Mouse (Mus musculus) olfactory bulb, adult 2 months (tissue): ENCODE measurements around the gene Srcin1. TPM values are rescaled to one million over a fixed set of nuclear protein-coding genes. Genes with fewer than 3 reads are reported as not detected.

Experiments
- H3K27ac ChIP-seq: fragments of 200-500 bp; 2 replicates; pipeline ENCODE4 v1.5.1; 2012; ENCODE audit warnings: low read depth, low read length; ENCODE audit not compliant: insufficient read depth
- H3K4me1 ChIP-seq: fragments of 200-500 bp; 2 replicates; pipeline ENCODE4 v1.6.1; 2012; ENCODE audit warnings: low read length; ENCODE audit not compliant: control insufficient read depth, insufficient read depth
- H3K4me3 ChIP-seq: fragments of 200-500 bp; 2 replicates; pipeline ENCODE4 v1.5.1; 2012; ENCODE audit warnings: mild to moderate bottlenecking, low read depth, low read length, moderate library complexity; ENCODE audit not compliant: insufficient read depth
- CTCF ChIP-seq: fragments of 200-500 bp; IDR thresholded peaks from 2 replicates; pipeline ENCODE4 v1.5.1; 2012; ENCODE audit warnings: low read depth, mild to moderate bottlenecking, low read length, moderate library complexity; ENCODE audit not compliant: insufficient read depth
- POLR2A ChIP-seq: fragments of 200-500 bp; IDR thresholded peaks from 2 replicates; pipeline ENCODE4 v1.6.1; 2012; ENCODE audit warnings: mild to moderate bottlenecking, low read depth, low read length, moderate library complexity; ENCODE audit not compliant: insufficient read depth
- WGBS: fragments of 180-500 bp; shearing (Covaris S2); methylation state at CpG from one replicate; pipeline ENCODE4 v1.1.7; 2018; 5-methylcytosine and 5-hydroxymethylcytosine counted together
- polyA plus RNA-seq: library from polyadenylated mRNA; stranded (reverse); fragments of >200 nt; gene quantifications from 2 replicates; pipeline ENCODE4 v1.2.4, GENCODE M21; 2012; ENCODE audit warnings: low replicate concordance; ENCODE audit not compliant: missing spikeins, insufficient read depth, insufficient read length

The Srcin1 gene
- not detected in 2 replicates for polyA plus RNA-seq

- Histone ChIP-seq H3K27ac (peak within 1 kb of the TSS; percentile 53; the same call in 1 of the 2 replicates), H3K4me1 (peaks cover 20% of the 10 kb centered on the region), H3K4me3 (peak within 1 kb of the TSS; percentile 89)
- TF ChIP-seq CTCF: no peak
- no peak for TF ChIP-seq POLR2A
- 31% methylated on average over 9 of the region's 9 CpGs for WGBS
Measured at GRCm38 (mm10) chr11:97576136-97576906, at the start of gene Srcin1. Srcin1 (minus strand) TSS chr11:97576186.

DNA sequence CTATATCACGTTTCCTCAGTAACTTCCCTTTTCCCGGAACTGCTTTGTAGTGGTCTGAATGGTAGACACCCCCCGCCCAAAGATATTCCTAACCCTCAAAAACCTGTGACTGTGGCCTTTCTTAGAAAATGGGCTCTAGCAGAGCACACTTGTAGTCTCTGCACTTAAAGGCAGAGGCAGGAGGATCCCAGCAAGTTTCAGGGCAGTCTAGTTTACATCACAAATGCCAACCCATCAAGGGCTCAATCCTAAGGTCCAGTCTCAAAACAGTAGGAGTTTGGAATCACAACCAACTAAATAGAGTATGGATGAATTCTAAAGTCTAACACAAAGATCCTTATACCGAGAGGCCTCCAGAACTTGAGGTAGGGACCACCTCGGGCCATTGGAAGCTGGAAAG is 49.6 kb upstream of the Srcin1 start:
- TF ChIP-seq POLR2A (no peak), CTCF (no peak)
- 91% methylated on average over 5 of the region's 5 CpGs for WGBS
- no peak overlapping the region for H3K4me3 ChIP-seq
- H3K4me1 ChIP-seq: peaks cover 23% of the 10 kb centered on the region
- H3K27ac ChIP-seq: no peak overlapping the region

DNA sequence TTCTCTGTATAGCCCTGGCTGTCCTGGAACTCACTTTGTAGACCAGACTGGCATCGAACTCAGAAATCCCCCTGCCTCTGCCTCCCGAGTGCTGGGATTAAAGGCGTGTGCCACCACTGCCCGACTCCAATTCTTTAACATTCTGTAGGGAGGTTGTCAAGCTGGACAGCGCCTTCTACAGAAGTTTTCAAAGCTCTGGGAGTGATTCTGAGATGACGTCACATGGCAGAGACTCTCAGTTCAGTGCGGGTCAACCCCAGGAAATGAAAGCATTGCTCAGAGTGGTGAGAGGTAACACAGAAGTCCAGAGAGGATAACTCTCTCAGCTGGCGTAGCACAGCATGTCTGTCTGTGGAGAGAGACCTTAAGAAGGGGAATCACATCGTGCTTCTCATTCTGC is 47.2 kb upstream of the Srcin1 start:
- Histone ChIP-seq H3K4me1 (peaks cover 12% of the 10 kb centered on the region), H3K27ac (no peak overlapping the region), H3K4me3 (no peak overlapping the region)
- 68% methylated on average over 9 of the region's 9 CpGs for WGBS
- no peak for TF ChIP-seq CTCF
- no peak for TF ChIP-seq POLR2A

- Histone ChIP-seq H3K27ac (no peak overlapping the region), H3K4me1 (peaks cover 6% of the 10 kb centered on the region), H3K4me3 (no peak overlapping the region)
- TF ChIP-seq CTCF (peak; percentile 73), POLR2A (no peak)
- 1% methylated on average over 6 of the region's 6 CpGs for WGBS
Measured at GRCm38 (mm10) chr11:97622440-97622839, 46.5 kb upstream of the Srcin1 start.

GRCm38 (mm10) chr11:97619391-97619795 is 43.4 kb upstream of the Srcin1 start:
- WGBS: 29% methylated on average over 5 of the region's 5 CpGs
- Histone ChIP-seq H3K4me3 (no peak overlapping the region), H3K27ac (no peak overlapping the region), H3K4me1 (peaks cover 11% of the 10 kb centered on the region)
- peak; percentile 53; the same call in 1 of the 2 replicates for TF ChIP-seq CTCF
- no peak for TF ChIP-seq POLR2A

DNA sequence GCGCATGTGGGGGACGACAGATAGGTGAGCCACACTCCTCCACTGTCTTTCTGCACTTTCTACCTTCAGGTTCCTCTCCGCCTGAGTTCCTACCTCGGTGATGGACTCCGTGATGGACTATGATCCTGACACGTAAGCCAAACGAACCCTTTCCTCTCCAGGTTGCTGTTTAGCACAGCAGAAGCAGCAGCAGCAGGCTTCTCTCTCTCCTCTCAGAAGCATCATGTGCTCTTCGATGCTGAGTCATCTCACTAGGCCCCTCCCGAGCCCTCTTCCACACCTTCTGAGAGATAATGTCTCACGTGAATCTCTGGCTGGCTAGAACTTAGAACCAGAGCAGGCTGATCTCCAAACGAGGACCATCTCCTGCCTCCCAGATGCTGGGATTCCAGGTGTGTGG is 42.4 kb upstream of the Srcin1 start:
- WGBS: 65% methylated on average over 11 of the region's 11 CpGs
- Histone ChIP-seq H3K4me1 (peaks cover 11% of the 10 kb centered on the region), H3K4me3 (no peak overlapping the region), H3K27ac (no peak overlapping the region)
- no peak for TF ChIP-seq POLR2A
- no peak for TF ChIP-seq CTCF

GRCm38 (mm10) chr11:97615276-97615675 is 39.3 kb upstream of the Srcin1 start:
- Histone ChIP-seq H3K4me3 (no peak overlapping the region), H3K4me1 (peaks cover 22% of the 10 kb centered on the region), H3K27ac (no peak overlapping the region)
- WGBS: 80% methylated on average over 4 of the region's 4 CpGs
- TF ChIP-seq POLR2A: no peak
- no peak for TF ChIP-seq CTCF

DNA sequence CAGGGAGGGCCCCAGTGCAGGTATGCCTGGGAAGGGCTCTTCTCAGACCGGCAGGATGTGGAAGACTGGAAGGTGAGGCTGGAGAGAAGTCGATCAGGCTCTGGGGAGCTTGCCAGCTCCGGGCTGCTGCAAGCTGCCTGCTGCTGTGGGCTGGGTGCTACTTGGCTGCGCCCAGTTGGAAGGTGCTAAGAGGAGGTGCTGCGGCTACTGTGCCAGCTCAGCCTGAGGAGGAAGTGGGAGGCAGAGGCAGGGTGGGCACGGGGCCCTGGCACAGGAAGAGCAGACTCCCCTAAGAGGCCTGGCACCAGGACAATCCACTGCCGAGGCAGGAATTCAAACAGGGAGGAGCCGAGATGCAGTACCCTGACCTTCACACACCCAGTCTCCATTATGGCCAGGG is 35.1 kb upstream of the Srcin1 start:
- no peak for TF ChIP-seq POLR2A
- TF ChIP-seq CTCF: no peak
- 32% methylated on average over 8 of the region's 8 CpGs for WGBS
- no peak overlapping the region for H3K27ac ChIP-seq

GRCm38 (mm10) chr11:97609743-97610142 is 33.8 kb upstream of the Srcin1 start:
- H3K4me3 ChIP-seq: no peak overlapping the region
- peaks cover 23% of the 10 kb centered on the region for H3K4me1 ChIP-seq
- H3K27ac ChIP-seq: no peak overlapping the region
- TF ChIP-seq CTCF: no peak
- no peak for TF ChIP-seq POLR2A
- WGBS: 56% methylated on average over 13 of the region's 13 CpGs

More for the DNA sequence above, 35.1 kb upstream of the Srcin1 start:
- H3K4me1 ChIP-seq: peaks cover 25% of the 10 kb centered on the region
- H3K4me3 ChIP-seq: no peak overlapping the region
